Mouse (Mus musculus): ENCODE measurements around the gene Rabep1. TPM values are rescaled to one million over a fixed set of nuclear protein-coding genes. Genes with fewer than 3 reads are reported as not detected.
A peak's percentile ranks its signal among the peaks of the same experiment; 100 is the strongest.

The Rabep1 gene
- 32.3 and 32.6 TPM in 2 replicates for polyA plus RNA-seq (2014; fragmentation: Nextera tagmentation; extraction: Ambion mirVana)

DNA sequence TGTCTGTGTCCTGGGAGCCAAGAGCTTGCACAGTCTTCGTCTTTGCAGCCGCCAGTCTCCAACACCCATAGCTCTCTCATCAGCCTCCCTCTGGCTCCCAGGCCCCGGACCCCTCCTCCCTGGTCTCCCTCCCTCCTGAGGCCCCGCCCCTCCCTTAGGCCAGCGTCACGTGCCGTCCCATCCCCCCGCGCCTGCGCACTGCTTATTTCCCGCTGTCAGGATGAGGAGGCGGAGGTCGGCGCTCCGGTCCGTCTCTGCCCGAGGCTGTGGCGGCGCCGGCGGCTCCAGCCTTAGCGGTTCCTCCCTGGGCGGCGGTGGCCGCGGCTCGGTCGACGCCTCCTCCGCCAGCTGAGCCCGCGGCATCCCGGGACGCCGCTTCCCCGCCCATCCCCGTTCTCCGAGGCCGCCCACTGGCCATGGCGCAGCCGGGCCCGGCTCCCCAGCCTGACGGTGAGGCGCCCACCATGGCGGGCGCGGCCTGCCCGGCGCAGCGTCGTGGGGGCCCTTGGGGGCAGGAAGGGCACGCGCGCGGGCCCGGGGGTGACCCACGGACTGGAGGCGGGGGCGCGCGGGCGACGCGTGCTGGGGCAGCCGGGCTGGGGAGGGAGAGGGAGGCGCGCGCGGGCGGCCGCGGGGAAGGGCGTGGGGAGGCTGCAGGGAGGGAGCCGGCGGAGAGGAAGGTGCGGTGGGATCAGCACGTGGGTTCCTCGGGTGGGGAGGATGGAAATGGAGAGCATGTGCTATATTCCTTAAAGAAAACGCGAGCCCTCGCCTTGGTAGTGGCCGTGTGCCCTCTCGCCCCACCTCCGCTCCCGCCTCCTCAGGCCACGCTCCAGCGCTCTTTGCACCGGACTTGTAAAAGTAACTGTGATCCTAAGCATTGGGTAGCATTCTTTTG, at the start of gene Rabep1:
TSS of gene Rabep1 (plus strand) at position 220 of the 898 bp plus-strand sequence.
- TF ChIP-seq CTCF (IDR thresholded peaks at IDR 0.05; ENCODE audit: low read depth) = no peak
- under 1% methylated on average over 87 of the region's 88 CpGs for WGBS
- DNase-seq (peak; percentile 95), ATAC-seq (ENCODE audit: insufficient read depth) (peak; percentile 97)
- Histone ChIP-seq H3K9me3 (ENCODE audit: low read depth, low read length) (no peaks in the 10 kb centered on the region), H3K4me2 (peak within 1 kb of the TSS; percentile 68), H3K4me3 (ENCODE audit: low read depth, low read length) (peak within 1 kb of the TSS; percentile 95), H3K27ac (ENCODE audit: low read depth) (peak within 1 kb of the TSS; percentile 46; the same call in 1 of the 2 replicates), H3K4me1 (ENCODE audit: insufficient read depth) (0 out of 2 replicates have a peak, but pooled peaks cover 2% of the 10 kb centered on the region), H3K36me3 (ENCODE audit: insufficient read depth) (no peaks in the 10 kb centered on the region), H3K9ac (peak within 1 kb of the TSS; percentile 93), H3K27me3 (ENCODE audit: insufficient read depth, low read length) (no peaks in the 10 kb centered on the region)

DNA sequence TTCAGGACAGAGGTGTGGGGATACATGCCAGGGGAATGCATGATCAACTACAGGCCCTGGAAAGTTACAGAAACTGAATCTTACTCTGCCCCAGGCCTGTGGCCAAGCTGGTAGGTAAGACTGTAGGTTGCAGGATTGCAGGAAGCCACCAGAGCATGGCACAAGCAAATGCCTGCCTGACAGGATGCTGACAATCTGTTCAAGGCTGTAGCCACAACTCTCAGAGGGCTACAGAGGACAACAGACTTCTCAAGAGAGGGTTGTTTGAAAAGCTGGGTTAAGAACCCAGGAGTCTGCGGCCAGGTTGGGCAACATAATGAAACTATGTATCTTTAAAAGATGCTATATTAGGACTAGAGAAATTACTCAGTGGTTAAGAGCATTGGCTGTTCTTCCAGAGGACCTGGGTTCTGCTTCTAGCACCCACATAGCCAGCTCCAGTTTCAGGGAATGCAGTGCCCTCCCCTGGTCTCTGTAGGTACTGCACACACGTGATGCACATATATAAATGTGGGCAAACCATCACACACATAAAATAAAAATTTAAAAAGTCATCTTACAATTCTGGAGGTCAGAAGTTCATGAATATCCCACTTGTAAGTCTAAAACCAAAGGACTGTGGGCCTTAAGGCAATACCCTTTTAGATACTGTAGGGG, 42.2 kb upstream of the Rabep1 start:
- peak; percentile 18; the same call in 1 of the 2 replicates for TF ChIP-seq CTCF (IDR thresholded peaks at IDR 0.05; ENCODE audit: low read depth)
- no peak overlapping the region for H3K4me2 ChIP-seq
- DNase-seq = no peak
- WGBS = 90% methylated on average over 2 of the region's 2 CpGs
- no peaks in the 10 kb centered on the region for H3K27me3 ChIP-seq (ENCODE audit: insufficient read depth, low read length)
- H3K4me1 ChIP-seq (ENCODE audit: insufficient read depth) = no peaks in the 10 kb centered on the region
- H3K36me3 ChIP-seq (ENCODE audit: insufficient read depth) = no peaks in the 10 kb centered on the region
- no peak for ATAC-seq (ENCODE audit: insufficient read depth)
- no peak overlapping the region for H3K9ac ChIP-seq
- no peaks in the 10 kb centered on the region for H3K9me3 ChIP-seq (ENCODE audit: low read depth, low read length)
- H3K27ac ChIP-seq (ENCODE audit: low read depth) = no peak overlapping the region
- no peak overlapping the region for H3K4me3 ChIP-seq (ENCODE audit: low read depth, low read length)

DNA sequence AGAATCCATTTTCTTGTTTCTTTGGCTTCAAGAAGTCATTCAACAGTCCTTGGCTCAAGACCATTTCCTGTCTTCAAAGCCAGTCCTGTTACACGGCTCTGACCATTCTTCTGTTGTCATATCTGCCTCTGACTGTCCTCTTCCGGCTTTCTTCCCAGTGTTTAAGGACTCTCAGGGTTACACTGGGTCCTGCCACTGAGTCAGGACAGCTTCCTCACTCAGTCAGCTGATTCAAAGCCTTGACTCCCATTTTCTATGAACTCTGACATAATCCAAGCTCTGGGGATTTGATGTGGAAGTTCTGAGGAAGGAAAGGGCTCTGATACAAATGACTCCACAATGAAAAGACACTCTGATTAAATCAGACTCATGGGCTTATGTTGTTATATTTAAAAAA, 41.7 kb upstream of the Rabep1 start:
- Histone ChIP-seq H3K36me3 (ENCODE audit: insufficient read depth) (no peaks in the 10 kb centered on the region), H3K4me2 (no peak overlapping the region), H3K27ac (ENCODE audit: low read depth) (no peak overlapping the region), H3K4me3 (ENCODE audit: low read depth, low read length) (no peak overlapping the region), H3K27me3 (ENCODE audit: insufficient read depth, low read length) (no peaks in the 10 kb centered on the region), H3K9me3 (ENCODE audit: low read depth, low read length) (no peaks in the 10 kb centered on the region), H3K9ac (no peak overlapping the region), H3K4me1 (ENCODE audit: insufficient read depth) (no peaks in the 10 kb centered on the region)
- DNase-seq (no peak), ATAC-seq (ENCODE audit: insufficient read depth) (no peak)
- WGBS = 61% methylated on average over 2 of the region's 2 CpGs
- TF ChIP-seq CTCF (IDR thresholded peaks at IDR 0.05; ENCODE audit: low read depth) = no peak

DNA sequence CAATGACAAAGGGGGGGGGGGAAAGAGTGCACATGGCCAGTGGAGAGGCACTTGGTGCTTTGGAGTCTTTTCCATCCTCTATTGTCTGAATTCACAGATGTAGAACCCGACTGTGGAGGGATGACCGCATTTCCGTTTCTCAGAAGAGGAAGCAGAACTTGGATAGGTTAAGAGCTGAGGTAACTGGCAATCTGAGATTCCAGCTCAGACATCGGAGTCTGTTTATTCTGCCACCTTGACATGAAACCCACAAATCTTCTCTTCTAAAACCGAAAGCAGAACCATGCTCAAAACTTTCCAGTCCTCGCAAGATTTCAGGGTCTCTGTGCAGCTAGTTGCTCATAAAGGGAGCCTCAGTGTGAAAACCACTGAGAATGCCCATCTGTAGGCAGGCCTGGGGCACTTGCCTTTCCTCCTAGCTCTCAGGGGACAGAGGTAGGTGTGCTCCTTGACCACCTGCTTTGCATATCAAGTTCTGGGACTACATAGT, 40.8 kb upstream of the Rabep1 start:
- 65% methylated on average over 6 of the region's 6 CpGs for WGBS
- H3K4me3 ChIP-seq (ENCODE audit: low read depth, low read length) = no peak overlapping the region
- H3K36me3 ChIP-seq (ENCODE audit: insufficient read depth) = no peaks in the 10 kb centered on the region
- no peak for ATAC-seq (ENCODE audit: insufficient read depth)
- H3K9me3 ChIP-seq (ENCODE audit: low read depth, low read length) = no peaks in the 10 kb centered on the region
- H3K27ac ChIP-seq (ENCODE audit: low read depth) = 0 out of 2 replicates have a peak overlapping the region, but pooled peaks have one; percentile 8
- no peak overlapping the region for H3K9ac ChIP-seq
- no peak for DNase-seq
- no peaks in the 10 kb centered on the region for H3K27me3 ChIP-seq (ENCODE audit: insufficient read depth, low read length)
- no peak for TF ChIP-seq CTCF (IDR thresholded peaks at IDR 0.05; ENCODE audit: low read depth)
- H3K4me1 ChIP-seq (ENCODE audit: insufficient read depth) = no peaks in the 10 kb centered on the region
- H3K4me2 ChIP-seq = no peak overlapping the region

DNA sequence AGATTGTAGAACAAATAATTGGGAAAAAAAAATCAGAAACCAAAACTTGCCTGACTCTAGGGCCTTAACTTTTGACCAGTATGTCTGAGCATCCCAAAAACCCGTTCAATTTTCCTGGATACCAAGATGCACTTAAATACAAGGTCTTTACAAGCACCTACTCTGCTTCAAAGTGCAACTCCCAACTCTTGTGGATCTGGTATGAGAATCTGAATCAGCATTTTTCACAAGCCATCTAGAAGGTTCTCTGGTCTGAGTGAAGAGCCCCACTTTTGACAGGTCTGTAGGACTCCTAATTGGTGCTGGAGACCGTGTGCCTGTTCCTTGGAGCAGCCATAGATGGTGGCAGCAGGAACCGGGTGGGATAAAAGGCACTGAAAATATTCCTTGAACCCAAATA, 40.2 kb upstream of the Rabep1 start:
- ATAC-seq (ENCODE audit: insufficient read depth) = no peak
- H3K36me3 ChIP-seq (ENCODE audit: insufficient read depth) = no peaks in the 10 kb centered on the region
- H3K4me3 ChIP-seq (ENCODE audit: low read depth, low read length) = no peak overlapping the region
- no peaks in the 10 kb centered on the region for H3K9me3 ChIP-seq (ENCODE audit: low read depth, low read length)
- DNase-seq = no peak
- no peaks in the 10 kb centered on the region for H3K27me3 ChIP-seq (ENCODE audit: insufficient read depth, low read length)
- no peaks in the 10 kb centered on the region for H3K4me1 ChIP-seq (ENCODE audit: insufficient read depth)
- WGBS = 69% methylated on average over 3 of the region's 3 CpGs
- no peak overlapping the region for H3K9ac ChIP-seq
- H3K4me2 ChIP-seq = no peak overlapping the region
- no peak overlapping the region for H3K27ac ChIP-seq (ENCODE audit: low read depth)
- no peak for TF ChIP-seq CTCF (IDR thresholded peaks at IDR 0.05; ENCODE audit: low read depth)

DNA sequence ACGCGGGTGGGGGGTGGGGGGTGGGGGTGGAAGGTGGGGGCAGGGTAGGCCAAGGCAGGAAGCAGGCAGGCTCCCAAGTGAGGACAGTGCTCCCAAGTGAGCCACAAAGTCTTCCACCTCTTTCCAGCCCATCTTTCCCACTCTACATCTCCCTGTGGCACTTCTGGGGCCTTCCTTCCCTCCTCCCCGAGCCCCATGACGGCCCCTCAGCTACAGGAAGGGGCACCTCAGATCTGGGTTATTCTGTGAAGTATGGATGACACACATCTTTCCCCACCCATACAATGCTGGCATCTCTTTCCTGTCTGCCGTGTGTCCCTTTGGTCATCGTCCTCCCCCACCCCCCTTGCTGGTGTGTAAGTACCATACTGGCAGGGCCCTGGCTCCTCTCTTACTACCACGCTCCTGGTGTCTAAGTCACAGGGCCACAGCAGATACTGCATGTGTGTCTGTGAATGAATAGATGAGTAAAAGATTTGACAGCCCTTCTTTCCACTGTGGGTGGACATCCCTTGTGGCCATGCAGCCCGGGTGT, 38.9 kb upstream of the Rabep1 start:
- H3K36me3 ChIP-seq (ENCODE audit: insufficient read depth) = no peaks in the 10 kb centered on the region
- no peak overlapping the region for H3K9ac ChIP-seq
- DNase-seq (no peak), ATAC-seq (ENCODE audit: insufficient read depth) (no peak)
- H3K4me2 ChIP-seq = 0 out of 2 replicates have a peak overlapping the region, but pooled peaks have one; percentile 28
- no peak overlapping the region for H3K4me3 ChIP-seq (ENCODE audit: low read depth, low read length)
- WGBS = 64% methylated on average over 8 of the region's 8 CpGs
- H3K27me3 ChIP-seq (ENCODE audit: insufficient read depth, low read length) = no peaks in the 10 kb centered on the region
- no peaks in the 10 kb centered on the region for H3K9me3 ChIP-seq (ENCODE audit: low read depth, low read length)
- no peaks in the 10 kb centered on the region for H3K4me1 ChIP-seq (ENCODE audit: insufficient read depth)
- TF ChIP-seq CTCF (IDR thresholded peaks at IDR 0.05; ENCODE audit: low read depth) = no peak
- peak overlapping the region; percentile 55; the same call in 1 of the 2 replicates for H3K27ac ChIP-seq (ENCODE audit: low read depth)

All from lung, embryonic 14.5 days (tissue).